Mouse (Mus musculus): ENCODE measurements around the gene Brdt. TPM values are rescaled to one million over a fixed set of nuclear protein-coding genes. Genes with fewer than 3 reads are reported as not detected.
"Not testable (repeated sequence)": the region's sequence is repeated elsewhere in the genome, so short reads cannot be mapped to it uniquely, and the experiment has no call there.

Brdt gene
- total RNA-seq, 2 experiments from 2014 or later = 14.5 to 14.7 TPM

DNA sequence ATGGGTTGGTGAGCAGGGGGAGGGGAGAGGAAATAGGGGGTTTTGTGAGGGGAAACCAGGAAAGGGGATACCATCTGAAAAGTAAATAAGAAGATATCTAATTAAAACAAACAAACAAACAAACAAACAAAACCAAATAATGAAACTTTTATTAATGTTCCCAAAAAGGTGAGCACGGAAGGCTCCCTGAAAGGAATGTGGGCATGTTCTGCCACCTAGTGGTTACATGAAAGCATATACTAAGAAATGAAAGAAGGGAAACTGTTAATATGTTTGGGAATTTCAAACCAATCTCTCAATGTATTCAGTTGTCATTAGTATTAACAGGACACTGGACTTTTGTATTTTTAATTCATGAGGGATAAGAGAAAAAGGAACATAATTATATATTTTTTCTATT lies 10.3 kb upstream of the Brdt start:
- peak; percentile 18 to 38 for DNase-seq (ENCODE audit: low spot score in 2 of 2)

DNA sequence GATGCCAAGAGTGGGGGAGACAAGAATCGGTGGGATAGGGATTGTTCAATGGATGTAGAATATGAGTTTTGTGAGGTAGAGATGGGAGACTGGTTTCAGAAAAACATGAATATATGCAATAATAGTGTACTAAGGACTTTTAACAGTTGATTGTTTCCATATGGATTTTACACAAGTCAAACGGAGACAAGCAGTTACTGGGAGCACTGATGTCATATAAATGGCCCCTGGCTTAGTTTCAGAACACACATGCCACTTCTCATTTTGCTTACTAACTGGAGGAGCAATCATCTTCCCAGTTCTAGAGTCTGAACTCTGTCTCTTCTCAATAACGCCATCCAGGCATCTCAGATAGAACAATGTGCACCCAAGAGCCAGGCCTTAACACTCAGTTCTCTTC lies 9.4 kb downstream of the Brdt start:
- no peak for DNase-seq (ENCODE audit: low spot score in 2 of 2)

DNA sequence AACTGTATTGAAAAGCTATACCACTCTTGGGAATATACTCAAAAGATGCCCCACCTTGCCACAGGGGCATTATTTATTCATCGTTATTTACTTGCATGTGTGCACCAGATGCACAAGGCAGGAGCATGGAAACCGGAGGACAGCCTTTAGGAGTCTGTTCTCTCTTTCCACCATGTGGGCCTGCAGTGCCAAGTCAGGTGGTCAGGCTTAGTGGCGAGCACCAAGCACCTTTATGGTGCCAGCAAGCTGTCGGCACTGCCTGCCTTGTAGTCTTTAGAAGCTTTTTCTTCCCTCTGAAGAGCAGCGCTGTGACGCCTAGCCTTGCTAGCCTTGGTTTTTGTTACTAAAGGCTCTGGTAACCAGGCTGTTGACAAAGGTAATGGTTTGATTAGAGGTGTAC lies 11.9 kb downstream of the Brdt start:
- DNase-seq (ENCODE audit: low spot score in 2 of 2) = no peak

DNA sequence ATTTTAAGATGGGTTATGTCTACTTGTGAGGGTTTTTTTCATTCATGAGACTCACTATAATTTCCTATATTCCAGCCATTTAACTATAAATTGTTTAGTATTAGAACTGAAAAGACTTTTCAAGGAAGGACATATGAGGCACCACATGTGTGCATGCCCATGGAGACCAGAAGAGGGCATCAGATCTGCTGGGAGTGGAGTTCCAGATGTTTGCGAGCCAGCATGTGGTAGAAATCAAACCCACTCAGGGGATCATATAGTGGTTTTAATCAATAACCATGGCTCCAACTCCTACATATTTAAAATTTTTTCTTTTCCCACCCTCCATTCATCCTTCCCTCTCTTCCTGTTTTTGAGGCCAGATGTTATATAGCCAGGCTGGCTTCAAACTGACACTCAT lies 15.3 kb downstream of the Brdt start:
- no peak for DNase-seq (ENCODE audit: low spot score in 2 of 2)

DNA sequence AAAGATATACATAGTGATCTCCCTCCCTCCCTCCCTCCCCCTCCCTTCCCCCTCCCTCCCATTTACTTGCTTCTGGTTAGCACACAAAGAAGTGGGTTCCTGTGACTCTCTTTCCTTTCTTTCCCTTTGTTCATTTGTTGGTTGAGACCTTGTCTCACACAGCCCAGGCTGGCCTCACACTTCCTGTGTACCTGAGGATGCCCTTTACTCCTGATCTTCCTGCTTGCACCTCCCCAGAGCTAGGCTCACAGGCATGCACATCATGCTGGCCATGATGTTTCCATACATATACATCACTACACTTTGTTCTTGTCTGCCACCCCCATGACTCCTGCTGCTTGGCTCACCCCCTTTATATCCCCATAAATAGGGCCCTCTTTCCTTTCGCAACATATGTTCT lies 21.6 kb downstream of the Brdt start:
- no peak for DNase-seq (ENCODE audit: low spot score in 2 of 2)

DNA sequence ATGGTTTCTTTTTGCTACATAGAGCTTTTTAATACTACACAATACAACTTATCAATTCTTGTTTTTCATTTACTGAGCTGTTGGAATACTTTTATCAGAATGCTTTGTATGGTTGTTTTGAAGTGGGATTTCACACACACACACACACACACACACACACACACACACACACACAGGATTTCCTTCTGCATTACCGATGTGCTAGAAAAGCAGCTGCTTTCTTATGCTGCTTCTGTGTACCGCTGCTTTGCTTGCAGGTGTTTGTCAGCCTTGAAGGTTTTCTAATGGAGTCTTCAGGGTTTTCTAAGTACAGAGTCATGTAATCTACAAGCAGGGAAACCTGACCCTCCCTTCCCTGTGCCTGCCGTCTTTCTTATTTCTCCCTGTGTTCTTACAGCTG lies 23.0 kb downstream of the Brdt start:
- DNase-seq (ENCODE audit: low spot score in 2 of 2) = no peak

DNA sequence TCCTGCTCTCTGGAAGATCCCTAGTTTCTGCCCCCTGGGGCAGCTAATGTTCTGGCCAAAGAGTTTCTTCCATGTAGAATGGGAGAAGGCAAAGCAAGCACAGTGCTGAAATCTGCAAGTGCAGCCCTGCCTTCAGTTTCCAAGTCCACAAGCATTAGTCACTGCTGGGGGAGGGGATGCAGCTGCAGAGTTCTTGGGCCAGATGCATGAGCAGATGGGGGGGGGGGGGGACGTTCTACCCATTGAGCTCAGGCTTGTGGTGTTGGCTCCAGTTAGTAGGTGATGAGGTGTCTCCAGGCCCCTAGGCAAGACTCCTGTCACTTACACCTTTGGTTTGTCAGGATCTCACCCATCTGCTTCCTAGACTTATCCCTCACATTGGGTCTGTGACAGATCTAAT lies 24.8 kb downstream of the Brdt start:
- no peak for DNase-seq (ENCODE audit: low spot score in 2 of 2)

DNA sequence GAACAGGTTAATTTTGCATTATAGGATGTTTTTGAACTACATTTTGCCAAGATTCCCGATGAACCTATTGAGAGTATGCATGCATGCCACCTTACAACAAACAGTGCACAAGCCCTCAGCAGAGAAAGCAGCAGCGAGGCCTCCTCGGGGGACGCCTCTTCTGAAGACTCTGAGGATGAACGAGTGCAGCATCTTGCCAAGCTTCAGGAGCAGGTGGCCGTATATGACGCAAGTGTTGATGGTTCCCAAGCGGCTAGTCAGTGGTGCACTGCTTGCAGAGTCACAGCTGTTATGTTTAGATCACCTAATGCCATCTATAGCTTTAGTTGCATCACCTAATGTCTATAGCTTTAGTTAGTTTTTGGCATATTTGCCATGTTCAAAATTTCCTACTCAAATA lies 26.8 kb downstream of the Brdt start:
- DNase-seq (ENCODE audit: low spot score in 2 of 2) = no peak

DNA sequence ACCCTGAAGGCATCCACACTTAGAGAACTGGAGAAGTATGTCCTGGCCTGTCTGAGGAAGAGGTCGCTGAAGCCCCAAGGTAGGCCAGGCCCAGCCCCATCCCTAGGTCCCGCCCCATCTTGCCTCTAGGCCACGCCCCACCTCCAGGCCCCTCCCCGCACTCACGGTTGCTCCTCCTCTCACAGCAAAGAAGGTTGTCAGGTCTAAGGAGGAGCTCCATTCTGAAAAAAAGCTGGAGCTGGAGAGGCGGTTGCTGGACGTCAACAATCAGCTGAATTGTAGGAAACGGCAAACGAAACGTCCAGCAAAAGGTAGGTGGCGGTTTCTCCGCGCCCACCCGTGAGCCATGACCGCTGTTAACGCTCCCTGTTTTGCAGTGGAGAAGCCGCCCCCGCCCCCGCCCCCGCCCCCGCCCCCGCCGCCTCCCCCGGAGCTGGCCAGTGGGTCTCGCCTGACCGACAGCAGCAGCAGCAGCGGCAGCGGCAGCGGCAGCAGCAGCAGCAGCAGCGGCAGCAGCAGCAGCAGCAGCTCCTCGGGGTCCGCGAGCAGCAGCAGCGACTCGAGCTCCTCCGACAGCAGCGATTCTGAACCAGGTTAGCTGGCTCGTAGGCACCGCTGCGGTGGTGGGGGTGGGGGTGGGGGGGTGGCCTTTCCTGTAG lies 28.6 kb downstream of the Brdt start:
- peak; percentile 80 to 85 for DNase-seq (ENCODE audit: low spot score in 2 of 2)

DNA sequence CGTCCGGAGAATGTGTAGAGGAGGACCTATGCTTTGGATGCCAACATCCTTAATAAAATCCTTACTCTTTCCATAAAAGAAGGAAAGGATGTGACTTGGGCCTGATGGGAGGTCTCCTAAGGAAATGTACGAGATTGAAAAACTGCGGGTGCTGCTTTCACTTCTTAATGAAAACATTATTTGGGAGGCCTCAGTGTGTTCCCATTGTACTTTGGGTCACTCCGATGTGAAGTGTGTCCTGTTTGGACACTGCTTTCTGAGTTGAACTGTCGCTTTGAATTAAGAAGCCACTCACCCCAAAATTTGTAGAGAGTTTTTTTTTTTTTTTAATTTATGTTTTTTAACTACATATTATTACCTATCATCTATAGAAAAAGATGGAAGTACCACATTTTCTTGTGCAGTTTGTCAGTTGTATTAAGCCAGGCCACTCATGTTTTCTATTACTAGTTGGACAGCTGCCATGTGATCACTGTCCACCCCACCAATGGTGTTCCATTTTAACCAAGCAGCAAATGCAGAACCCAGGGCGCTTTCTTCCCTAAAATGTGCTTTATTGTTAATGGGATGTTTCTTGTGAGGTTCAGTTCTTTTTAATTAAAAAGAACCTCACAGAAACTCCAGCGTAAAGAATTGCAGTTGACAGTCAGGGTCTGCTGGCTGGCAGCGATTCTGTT lies 29.2 kb downstream of the Brdt start:
- DNase-seq (ENCODE audit: low spot score in 2 of 2) = no peak

DNA sequence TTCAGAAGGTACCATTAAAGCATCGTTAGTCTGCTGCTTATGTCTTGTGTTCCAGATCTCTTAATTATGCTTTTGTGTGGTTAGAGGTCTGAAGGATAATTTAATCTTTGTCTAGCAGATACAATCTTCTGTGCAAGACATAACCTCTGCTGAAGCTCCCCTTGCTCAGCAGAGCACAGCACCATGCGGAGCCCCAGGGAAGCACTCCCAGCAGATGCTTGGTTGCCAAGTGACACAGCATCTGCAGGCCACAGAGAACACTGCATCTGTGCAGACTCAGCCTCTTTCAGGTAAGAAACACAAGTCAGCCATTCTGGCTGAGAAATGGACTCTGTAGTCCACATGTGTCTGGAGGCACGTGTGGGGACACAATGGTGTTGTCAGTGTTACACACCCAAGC lies 39.1 kb downstream of the Brdt start:
- DNase-seq (ENCODE audit: low spot score in 2 of 2) = no peak

DNA sequence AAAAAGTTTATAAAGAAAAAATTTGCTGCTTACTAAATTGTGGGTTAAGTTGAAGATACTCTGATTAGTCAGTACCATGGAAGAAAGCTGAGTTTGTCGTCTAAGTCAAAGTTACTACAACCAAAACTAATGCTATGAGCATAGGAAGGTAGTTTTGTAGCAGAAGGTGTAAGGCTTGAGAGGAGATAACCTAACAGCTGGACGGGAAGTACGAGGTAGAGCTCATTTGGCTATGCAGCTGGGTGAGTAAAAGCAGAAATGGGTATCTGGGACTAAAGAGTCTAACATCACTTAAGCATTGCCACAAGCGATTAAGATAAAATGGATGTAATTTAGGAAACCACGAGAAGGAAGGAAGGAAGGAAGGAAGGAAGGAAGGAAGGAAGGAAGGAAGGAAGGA lies 40.4 kb downstream of the Brdt start:
- no peak for DNase-seq (ENCODE audit: low spot score in 2 of 2)

DNA sequence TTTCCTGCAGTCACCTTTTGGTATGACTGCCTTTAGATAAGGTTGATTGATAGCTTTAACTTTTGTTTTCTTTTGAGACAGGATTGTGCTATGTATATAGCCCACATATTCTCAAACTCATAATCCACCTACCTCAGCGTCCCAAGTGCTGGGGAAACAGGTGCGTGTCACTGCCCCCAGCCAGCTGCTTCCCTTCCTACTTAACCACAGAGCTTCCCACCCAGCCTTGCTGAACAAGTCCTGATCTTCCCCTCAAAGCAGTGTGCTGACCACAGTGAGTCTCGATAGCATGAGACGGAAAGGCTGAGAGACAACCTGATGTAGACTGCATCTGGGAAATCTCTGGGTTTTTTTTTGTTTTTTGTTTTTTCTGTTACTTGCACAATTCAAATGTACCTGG lies 42.3 kb downstream of the Brdt start:
- no peak for DNase-seq (ENCODE audit: low spot score in 2 of 2)

DNA sequence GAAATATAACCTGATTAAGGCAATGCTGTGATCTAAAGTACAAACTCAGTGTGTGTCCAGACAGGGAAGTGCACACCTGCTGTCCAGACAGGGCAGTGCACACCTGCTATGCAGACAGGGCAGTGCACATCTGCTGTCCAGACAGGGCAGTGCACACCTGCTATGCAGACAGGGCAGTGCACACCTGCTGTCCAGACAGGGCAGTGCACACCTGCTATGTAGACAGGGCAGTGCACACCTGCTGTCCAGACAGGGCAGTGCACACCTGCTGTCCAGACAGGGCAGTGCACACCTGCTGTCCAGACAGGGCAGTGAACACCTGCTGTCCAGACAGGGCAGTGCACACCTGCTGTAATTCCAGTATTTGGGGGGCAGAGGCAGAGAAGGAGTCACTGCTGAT lies 55.5 kb downstream of the Brdt start:
- DNase-seq (ENCODE audit: low spot score in 2 of 2) = not testable (repeated sequence)

DNA sequence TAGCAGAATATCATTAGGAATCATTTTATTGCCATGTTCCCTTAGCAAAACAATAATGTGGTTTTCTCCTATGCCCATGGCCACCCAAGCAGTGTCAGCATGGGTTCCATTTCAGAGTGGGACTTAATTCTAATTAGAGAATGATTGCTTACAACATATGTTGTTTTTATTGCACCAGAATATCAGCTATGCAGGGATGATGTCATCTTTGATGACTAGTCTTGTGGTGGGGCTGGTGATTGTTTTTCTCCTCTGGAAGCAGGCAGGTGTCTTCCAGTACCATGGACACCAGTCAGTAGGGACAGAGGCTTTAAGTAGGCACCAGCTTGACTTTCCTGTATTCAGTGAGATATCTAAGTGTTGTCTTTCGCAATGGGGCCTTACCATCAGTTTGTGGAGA lies 56.8 kb downstream of the Brdt start:
- DNase-seq (ENCODE audit: low spot score in 2 of 2) = no peak

DNA sequence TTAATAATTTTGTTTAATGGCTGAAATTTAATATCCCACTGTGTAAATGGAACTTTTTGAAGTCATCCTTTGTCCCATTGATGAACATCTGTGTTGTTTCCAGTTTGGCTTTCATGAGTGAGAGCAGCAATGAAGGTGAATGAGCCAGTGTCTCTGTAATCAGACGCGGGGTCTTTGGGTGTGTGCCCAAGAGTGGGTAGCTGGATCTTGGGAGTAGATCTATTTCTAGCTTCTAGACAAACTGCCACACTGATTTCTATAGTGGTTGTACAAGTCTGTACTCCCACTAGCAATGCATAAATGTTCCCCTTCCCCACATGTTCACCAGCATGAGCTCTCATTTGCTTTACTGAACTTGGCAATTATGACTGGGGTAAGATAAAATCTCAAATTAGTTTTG lies 58.4 kb downstream of the Brdt start:
- DNase-seq (ENCODE audit: low spot score in 2 of 2) = no peak

DNA sequence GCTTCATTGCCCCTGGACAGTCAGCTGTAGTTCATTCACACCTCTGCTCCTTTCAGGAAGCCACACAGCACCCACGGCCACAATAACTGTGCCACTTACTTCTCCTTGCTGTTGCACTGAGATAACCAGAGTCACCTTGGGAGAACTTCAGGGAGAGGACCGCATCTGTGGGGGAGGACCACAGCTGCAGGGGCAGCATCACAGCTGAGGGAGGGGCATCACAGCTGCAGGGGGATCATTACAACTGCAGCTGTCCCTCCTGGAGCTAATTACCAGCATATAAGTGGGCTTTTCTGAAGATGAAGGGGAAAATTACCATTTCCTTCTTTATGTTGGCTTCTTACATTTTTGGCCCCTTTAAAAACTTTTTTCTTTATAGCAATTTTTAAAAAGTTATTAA lies 63.5 kb downstream of the Brdt start:
- DNase-seq (ENCODE audit: low spot score in 2 of 2) = no peak

DNA sequence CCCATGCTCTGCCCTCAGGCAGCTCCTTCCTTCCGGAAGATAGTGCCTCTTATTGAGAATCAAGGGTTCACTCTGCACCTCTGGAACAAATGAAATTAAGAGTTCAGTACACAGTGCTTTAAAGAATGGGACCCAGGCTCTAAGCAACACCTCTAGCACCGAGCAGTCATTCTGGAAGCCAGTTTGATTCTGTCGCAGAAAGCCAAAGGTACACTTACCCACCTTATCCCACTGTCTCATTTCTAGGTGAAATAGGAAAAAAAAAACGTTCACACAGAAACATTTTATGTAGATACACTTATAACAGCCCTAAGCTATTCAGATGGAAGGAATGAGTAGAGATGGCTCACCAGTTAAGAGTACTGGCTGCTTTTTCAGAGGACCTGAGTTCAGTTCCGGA lies 71.5 kb downstream of the Brdt start, which contains the start of gene Ephx4:
Gene Ephx4 (plus strand): TSS at position 301 of the 400 bp plus-strand sequence.
- no peak for DNase-seq (ENCODE audit: low spot score in 2 of 2)

DNA sequence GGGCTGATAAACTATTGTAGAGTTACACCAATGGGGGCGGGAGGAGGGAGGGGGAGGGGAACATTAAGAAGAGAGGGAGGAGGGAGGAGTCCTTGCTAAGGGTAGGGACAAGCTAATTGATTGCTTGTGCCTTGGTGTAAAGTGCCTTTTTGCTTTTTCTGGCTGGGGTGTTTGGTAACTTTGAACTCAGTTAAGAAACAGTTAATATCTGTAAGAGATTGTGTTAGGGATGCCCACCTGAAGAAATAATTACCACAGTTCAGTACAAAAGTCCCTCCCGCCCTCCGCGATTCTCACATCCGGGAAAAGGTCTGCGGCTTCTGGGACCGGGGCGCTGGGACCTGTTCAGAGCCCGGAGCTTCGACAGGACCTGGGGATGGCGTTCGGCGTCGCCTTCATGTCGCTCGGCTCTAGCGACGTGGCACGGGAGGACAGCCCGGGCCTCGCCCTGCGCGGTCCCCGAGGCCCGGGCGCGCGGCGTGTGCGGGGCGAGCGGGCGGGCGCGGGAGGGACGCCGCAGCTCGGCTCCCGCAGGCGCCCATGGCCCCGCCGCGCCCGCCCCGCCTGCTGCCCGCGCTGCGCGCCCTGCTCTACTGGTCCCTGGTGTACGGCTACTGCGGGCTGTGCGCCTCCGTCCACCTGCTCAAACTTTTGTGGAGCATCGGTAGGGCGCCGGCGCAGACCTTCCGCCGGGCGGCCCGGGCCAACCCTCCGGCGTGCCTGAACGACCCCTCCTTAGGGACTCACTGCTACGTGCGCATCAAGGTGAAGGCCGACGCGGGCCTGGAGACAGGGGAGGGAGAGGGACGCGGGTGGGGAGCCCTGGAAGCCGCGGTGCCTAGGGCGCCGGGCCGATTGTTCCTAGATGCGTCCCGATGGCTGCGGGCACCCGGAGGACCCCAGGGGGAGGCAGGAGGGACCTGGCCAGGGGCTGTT lies 72.3 kb downstream of the Brdt start:
- peak; percentile 44 to 60 for DNase-seq (ENCODE audit: low spot score in 2 of 2)

DNA sequence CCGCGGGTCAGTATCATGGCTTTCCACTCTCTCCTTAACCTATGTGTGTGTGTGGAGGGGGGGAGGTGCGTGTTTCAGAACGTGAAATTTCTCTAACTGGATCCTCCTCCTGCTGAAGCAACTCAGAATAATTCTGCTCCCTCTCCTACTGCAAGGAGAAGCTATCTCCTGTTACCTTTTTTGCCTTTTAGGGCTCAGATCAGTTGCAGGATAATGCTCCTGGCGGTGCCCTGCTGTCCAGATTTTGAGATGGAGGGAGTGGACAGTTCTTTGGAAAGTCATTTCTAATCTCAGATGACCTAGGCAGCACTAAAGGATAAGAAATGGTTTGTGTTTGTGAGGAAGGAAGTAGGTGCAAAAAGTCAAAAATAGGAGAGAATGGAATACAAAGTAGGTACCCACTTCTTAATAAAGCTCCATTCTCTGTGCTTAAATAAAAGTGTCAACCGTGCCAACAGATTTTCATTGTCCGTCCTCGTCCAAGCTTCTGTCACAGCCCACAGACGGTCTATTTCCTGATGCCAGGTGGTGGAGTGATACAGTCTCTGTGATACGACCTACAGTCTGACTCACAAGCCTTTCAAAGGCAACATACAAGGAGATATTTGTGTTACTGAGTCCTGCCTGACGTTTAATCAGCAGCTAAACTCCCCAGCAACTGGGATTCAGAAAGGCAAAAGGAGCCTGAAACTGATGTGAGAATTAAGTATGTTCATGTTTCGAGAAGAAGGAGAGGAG lies 73.2 kb downstream of the Brdt start:
- peak in 1 of 2 experiments; percentile 31 for DNase-seq (ENCODE audit: low spot score in 2 of 2)

DNA sequence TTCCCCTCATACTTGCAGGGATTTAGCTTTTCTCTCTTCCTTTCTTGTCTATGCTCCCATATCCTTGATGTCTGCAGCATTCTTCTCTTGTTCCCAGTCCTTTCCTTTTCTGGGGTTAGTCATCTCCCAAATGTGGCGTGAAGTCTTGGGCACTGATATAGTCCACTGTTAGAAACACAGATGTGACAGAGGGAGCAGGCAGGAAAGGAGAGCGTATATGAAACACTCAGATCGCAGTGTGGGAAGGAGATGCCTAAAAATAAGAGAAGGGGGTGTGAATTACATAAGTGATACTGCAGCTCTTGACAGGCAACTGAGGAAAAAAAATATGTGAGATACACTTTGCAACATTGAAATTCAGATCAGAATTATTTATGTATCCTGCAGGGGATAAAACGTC lies 74.4 kb downstream of the Brdt start:
- DNase-seq (ENCODE audit: low spot score in 2 of 2) = no peak

Data from layer of hippocampus, postnatal 10 days (tissue).